Mouse (Mus musculus): Measurements from ENCODE around the gene Fads6.

DNA sequence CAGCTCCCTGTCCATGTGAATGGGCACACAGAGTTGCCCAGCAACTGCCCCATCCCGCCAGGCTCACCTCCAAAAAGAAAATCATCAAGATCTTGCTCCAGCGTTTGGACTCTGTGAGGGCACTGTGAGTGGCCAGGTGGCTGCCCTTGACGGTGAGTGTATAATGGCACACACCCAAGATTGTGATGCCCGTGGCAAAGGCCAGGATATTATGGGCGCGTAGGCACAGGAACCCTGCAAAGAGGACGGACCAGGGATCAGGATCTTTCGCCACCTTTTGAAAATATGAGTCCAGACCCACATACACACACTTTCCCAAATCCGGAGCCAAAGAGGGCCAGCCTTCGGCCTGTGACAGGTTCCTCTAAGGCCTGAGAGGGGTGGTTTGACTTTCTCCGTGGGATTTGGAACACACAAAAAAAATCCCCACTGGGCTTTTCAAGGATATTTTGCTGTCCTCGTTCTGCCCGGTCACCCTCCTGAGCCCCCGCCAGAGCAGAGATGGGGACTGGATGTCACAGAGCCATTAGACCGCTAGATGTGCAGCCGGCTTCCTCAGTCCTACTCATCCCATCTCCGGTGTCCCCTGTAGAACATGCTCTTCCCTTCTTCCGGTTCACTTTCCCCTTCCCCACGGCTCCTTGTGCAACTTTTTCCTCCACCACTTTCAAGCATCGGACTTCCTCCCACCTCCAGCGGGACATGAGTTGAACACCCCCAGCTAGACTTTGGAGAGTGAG is 822 bp downstream of the Fads6 start:
- TF ChIP-seq CTCF (IDR thresholded peaks at IDR 0.05; ENCODE audit: borderline replicate concordance, insufficient read depth, low read length) (no peak), POLR2A (IDR thresholded peaks at IDR 0.05; ENCODE audit: low read depth, low read length) (no peak)

Measured in embryonic fibroblast, embryonic 13.5 days (primary cell).